Mouse (Mus musculus) spleen, adult 2 months (tissue): Measurements from ENCODE around the gene Snx20. TPM values are rescaled to one million over a fixed set of nuclear protein-coding genes. Genes with fewer than 3 reads are reported as not detected.

Experiments
- DNase-seq, 2 experiments: peaks; one replicate each; pipeline versions ENCODE4 v3.0.0 to v3.0.0-alpha.2; 2012 to 2021; ENCODE audit warnings: low spot score in 2 of 2, low read depth in 1 of 2
- H3K27ac ChIP-seq: fragments of 200-500 bp; 2 replicates; pipeline ENCODE4 v1.5.1; 2012; ENCODE audit warnings: low read length, inconsistent platforms; ENCODE audit not compliant: insufficient read depth
- H3K27me3 ChIP-seq: fragments of 200-500 bp; 2 replicates; pipeline ENCODE4 v1.6.1; 2012; ENCODE audit warnings: mild to moderate bottlenecking, moderate library complexity, low read length, inconsistent platforms; ENCODE audit not compliant: control insufficient read depth, insufficient read depth
- H3K36me3 ChIP-seq: fragments of 200-500 bp; 2 replicates; pipeline ENCODE4 v1.6.1; 2012; ENCODE audit warnings: mild to moderate bottlenecking, low read length, inconsistent platforms; ENCODE audit not compliant: control insufficient read depth, insufficient read depth
- H3K4me1 ChIP-seq: fragments of 200-500 bp; 2 replicates; pipeline ENCODE4 v1.6.1; 2011; ENCODE audit warnings: inconsistent platforms; ENCODE audit not compliant: control insufficient read depth, insufficient read depth, insufficient read length
- H3K4me3 ChIP-seq: fragments of 200-500 bp; 2 replicates; pipeline ENCODE4 v1.5.1; 2011; ENCODE audit warnings: mild to moderate bottlenecking, inconsistent platforms; ENCODE audit not compliant: insufficient read depth, insufficient read length; ENCODE audit errors: extremely low read depth
- CTCF ChIP-seq: fragments of 200-500 bp; IDR thresholded peaks from 2 replicates; pipeline ENCODE4 v1.5.1; 2011; ENCODE audit warnings: mild to moderate bottlenecking, inconsistent platforms; ENCODE audit not compliant: insufficient read depth, insufficient read length, insufficient replicate concordance; ENCODE audit errors: extremely low read depth
- POLR2A ChIP-seq: fragments of 200-500 bp; IDR thresholded peaks from 2 replicates; pipeline ENCODE4 v1.6.1; 2011; ENCODE audit warnings: low read depth, low read length, inconsistent platforms
- WGBS: fragments of 180-500 bp; shearing (Covaris S2); methylation state at CpG from one replicate; pipeline ENCODE4 v1.1.7; 2018; 5-methylcytosine and 5-hydroxymethylcytosine counted together
- polyA plus RNA-seq: library from polyadenylated mRNA; depleted of rRNA; stranded (reverse); fragments of >200 nt; gene quantifications from 2 replicates; pipeline ENCODE4 v1.2.3, GENCODE M21; 2012

Snx20 gene
- polyA plus RNA-seq, 1 experiment, result 63.8 TPM

- H3K27me3 ChIP-seq, result no peaks in the 10 kb centered on the region
- WGBS, result 90% methylated on average over 8 of the region's 8 CpGs
- H3K27ac ChIP-seq, result no peak overlapping the region
- H3K4me1 ChIP-seq, result no peaks in the 10 kb centered on the region
- no peak overlapping the region for H3K4me3 ChIP-seq
- DNase-seq, result no peak
- TF ChIP-seq POLR2A (no peak), CTCF (no peak)
- no peaks in the 10 kb centered on the region for H3K36me3 ChIP-seq
These were observed 47.6 kb downstream of the Snx20 start for GRCm38 (mm10) chr8:88588205-88588889.

GRCm38 (mm10) chr8:88583863-88584262 lies 52.1 kb downstream of the Snx20 start:
- TF ChIP-seq POLR2A (no peak), CTCF (no peak)
- Histone ChIP-seq H3K36me3 (no peaks in the 10 kb centered on the region), H3K27me3 (no peaks in the 10 kb centered on the region), H3K4me1 (peaks cover 17% of the 10 kb centered on the region; the same call in 1 of the 2 replicates), H3K4me3 (no peak overlapping the region), H3K27ac (no peak overlapping the region)
- WGBS, result 89% methylated on average over 3 of the region's 3 CpGs
- no peak for DNase-seq

DNA sequence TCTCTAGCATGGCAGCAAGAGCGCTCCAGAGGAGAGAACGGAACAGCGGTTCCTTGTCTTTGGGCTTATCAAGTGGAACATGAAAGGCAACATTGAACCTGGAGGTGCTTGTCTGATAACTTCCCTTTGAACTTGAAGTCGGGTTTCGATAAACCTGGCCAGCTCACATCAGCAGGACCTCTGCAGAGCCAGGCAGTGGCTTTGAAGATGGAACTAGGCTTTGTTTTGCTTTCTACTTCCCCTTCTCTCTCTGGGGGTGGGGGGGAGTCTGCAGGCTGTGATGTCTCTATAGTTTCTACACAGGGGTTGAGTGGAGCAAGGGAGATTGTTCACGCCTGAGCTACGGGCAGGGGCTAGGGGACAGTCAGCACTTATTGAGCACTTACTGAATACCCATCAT lies 55.1 kb downstream of the Snx20 start:
- 27% methylated on average over 7 of the region's 7 CpGs for WGBS
- H3K27ac ChIP-seq, result peak overlapping the region; percentile 61; the same call in 1 of the 2 replicates
- no peaks in the 10 kb centered on the region for H3K36me3 ChIP-seq
- no peak overlapping the region for H3K4me3 ChIP-seq
- DNase-seq, result peak; percentile 28 to 50
- TF ChIP-seq CTCF, result no peak
- TF ChIP-seq POLR2A, result no peak
- no peaks in the 10 kb centered on the region for H3K27me3 ChIP-seq
- peaks cover 17% of the 10 kb centered on the region; the same call in 1 of the 2 replicates for H3K4me1 ChIP-seq

- Histone ChIP-seq H3K4me1 (peaks cover 17% of the 10 kb centered on the region; the same call in 1 of the 2 replicates), H3K4me3 (no peak overlapping the region), H3K27ac (peak overlapping the region; percentile 61; the same call in 1 of the 2 replicates), H3K36me3 (no peaks in the 10 kb centered on the region), H3K27me3 (no peaks in the 10 kb centered on the region)
- TF ChIP-seq POLR2A (no peak), CTCF (no peak)
- 86% methylated on average over 18 of the region's 18 CpGs for WGBS
- DNase-seq, result no peak
These were observed 56.1 kb downstream of the Snx20 start for GRCm38 (mm10) chr8:88579668-88580330.

DNA sequence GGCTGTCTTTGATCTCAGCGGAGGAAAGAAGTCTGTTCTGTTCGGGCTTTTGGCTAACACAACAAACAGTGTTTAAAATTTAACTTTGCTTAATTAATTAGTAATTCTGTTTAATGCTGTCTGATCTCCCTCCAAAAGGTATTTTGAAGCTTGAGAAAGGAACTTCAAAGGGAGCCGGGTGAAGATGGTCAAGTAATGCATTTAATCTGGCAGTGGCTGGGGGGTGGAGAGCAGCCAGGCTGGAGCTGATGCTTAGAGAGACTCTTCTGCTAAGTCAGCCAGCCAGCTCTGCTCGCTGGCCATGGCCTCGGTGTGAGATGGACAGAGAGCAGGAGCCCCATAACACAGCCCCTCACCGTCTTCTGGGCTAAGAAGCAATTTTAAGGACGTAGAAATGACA lies 56.7 kb downstream of the Snx20 start:
- no peaks in the 10 kb centered on the region for H3K27me3 ChIP-seq
- no peak overlapping the region for H3K27ac ChIP-seq
- no peaks in the 10 kb centered on the region for H3K36me3 ChIP-seq
- TF ChIP-seq CTCF (no peak), POLR2A (no peak)
- DNase-seq, result no peak
- H3K4me3 ChIP-seq, result no peak overlapping the region
- 85% methylated on average over 7 of the region's 7 CpGs for WGBS
- H3K4me1 ChIP-seq, result peaks cover 17% of the 10 kb centered on the region; the same call in 1 of the 2 replicates

DNA sequence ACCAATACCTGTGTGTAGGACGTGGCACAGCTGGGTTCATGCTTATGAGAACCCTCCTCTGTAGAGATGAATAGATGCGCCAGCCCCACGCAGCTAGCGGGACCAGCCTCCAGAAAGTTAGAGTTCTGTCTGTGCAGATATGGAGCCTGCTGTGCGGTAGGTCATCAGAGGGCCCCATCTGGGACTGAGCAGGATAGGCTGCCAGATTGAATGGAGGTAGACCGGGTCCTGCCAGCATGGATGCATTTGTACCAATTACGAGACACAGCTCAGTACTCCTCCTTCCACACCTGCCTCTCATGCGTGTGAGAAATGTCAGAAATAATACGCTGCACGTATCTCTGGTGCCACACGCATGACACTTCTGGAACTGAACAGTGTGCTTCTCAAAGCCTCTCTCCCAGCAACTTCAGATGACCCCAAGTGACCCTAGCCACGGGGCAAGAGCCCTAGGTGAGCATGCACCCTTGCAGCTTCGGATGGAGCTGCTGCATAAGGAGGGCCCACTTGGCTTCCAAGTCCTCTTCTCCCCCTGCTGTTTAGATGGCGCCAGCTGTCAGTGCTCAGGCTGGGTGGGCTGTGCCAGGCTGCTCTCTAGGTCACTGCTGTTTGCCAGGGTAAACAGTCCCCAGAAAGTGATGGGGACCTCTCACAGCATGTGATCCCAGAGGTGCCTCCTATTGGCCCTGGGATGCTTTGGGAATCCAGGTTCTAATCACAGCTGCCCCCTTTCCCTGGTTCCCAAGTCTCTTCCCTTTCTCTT lies 57.3 kb downstream of the Snx20 start:
- Histone ChIP-seq H3K4me1 (peaks cover 22% of the 10 kb centered on the region; the same call in 1 of the 2 replicates), H3K4me3 (no peak overlapping the region), H3K36me3 (no peaks in the 10 kb centered on the region), H3K27ac (no peak overlapping the region), H3K27me3 (no peaks in the 10 kb centered on the region)
- DNase-seq, result no peak
- 89% methylated on average over 14 of the region's 14 CpGs for WGBS
- TF ChIP-seq CTCF, result no peak
- TF ChIP-seq POLR2A, result no peak
